Mouse (Mus musculus): ENCODE measurements around the gene Gpank1.

Gpank1 gene

GRCm38 (mm10) chr17:35162730-35163129 is 41.5 kb downstream of the Gpank1 start:
- DNase-seq = peak; percentile 60

GRCm38 (mm10) chr17:35163326-35164081 is 42.2 kb downstream of the Gpank1 start:
- no peak for DNase-seq

GRCm38 (mm10) chr17:35164218-35164567 is 42.9 kb downstream of the Gpank1 start:
- DNase-seq = peak; percentile 47

GRCm38 (mm10) chr17:35164568-35165450 is 43.6 kb downstream of the Gpank1 start, which contains the start of gene Prrc2a:
Prrc2a (minus strand) TSS chr17:35164897.
- peak; percentile 99 for DNase-seq

- DNase-seq = no peak
Observed at GRCm38 (mm10) chr17:35165451-35166155, 44.3 kb downstream of the Gpank1 start.

- DNase-seq = peak; percentile 81
Observed at GRCm38 (mm10) chr17:35166352-35167035, 45.2 kb downstream of the Gpank1 start.

- DNase-seq = no peak
Observed at GRCm38 (mm10) chr17:35167794-35168193, 46.5 kb downstream of the Gpank1 start.

- no peak for DNase-seq
Observed at GRCm38 (mm10) chr17:35168541-35169207, 47.4 kb downstream of the Gpank1 start.

- DNase-seq = no peak
Observed at GRCm38 (mm10) chr17:35172445-35173234, 51.4 kb downstream of the Gpank1 start.

GRCm38 (mm10) chr17:35173329-35173728 is 52.1 kb downstream of the Gpank1 start:
- no peak for DNase-seq

Data from kidney, postnatal 10 days (tissue).